Mouse (Mus musculus) lung, embryonic 14.5 days (tissue): Measurements from ENCODE around the gene Cacng8. TPM values are rescaled to one million over a fixed set of nuclear protein-coding genes. Genes with fewer than 3 reads are reported as not detected.

Source experiments
- ATAC-seq: fragments of 200-750 bp; cut with Nextera tagmentation; 2 replicates; pipeline ENCODE4 v1.8.0; 2017; ENCODE audit warnings: mild to moderate bottlenecking, moderate TSS enrichment, moderate library complexity; ENCODE audit not compliant: insufficient read depth
- DNase-seq: peaks from one replicate; pipeline ENCODE4 v3.0.0-alpha.2; 2015
- H3K27ac ChIP-seq: fragments of 300-500 bp; sonication (generic); 2 replicates; pipeline ENCODE4 v1.5.1; 2014; ENCODE audit warnings: low read depth, mild to moderate bottlenecking, moderate library complexity
- H3K27me3 ChIP-seq: fragments of 300-500 bp; sonication (generic); 2 replicates; pipeline ENCODE4 v1.6.1; 2014; ENCODE audit warnings: low read length, control low read depth; ENCODE audit not compliant: insufficient read depth
- H3K36me3 ChIP-seq: fragments of 300-500 bp; sonication (generic); 2 replicates; pipeline ENCODE4 v1.6.1; 2014; ENCODE audit warnings: control low read depth; ENCODE audit not compliant: insufficient read depth
- H3K4me1 ChIP-seq: fragments of 300-500 bp; sonication (generic); 2 replicates; pipeline ENCODE4 v1.6.1; 2014; ENCODE audit warnings: antibody characterized with exemption, control low read depth; ENCODE audit not compliant: insufficient read depth
- H3K4me2 ChIP-seq: fragments of 300-500 bp; sonication (generic); 2 replicates; pipeline ENCODE4 v1.6.1; 2014; ENCODE audit warnings: mild to moderate bottlenecking
- H3K4me3 ChIP-seq: fragments of 300-500 bp; sonication (generic); 2 replicates; pipeline ENCODE4 v1.5.1; 2014; ENCODE audit warnings: low read depth, low read length
- H3K9ac ChIP-seq: fragments of 300-500 bp; sonication (generic); 2 replicates; pipeline ENCODE4 v1.6.1; 2014
- H3K9me3 ChIP-seq: fragments of 300-500 bp; sonication (generic); 2 replicates; pipeline ENCODE4 v1.6.1; 2016; ENCODE audit warnings: low read depth, low read length, control low read depth
- CTCF ChIP-seq: IDR thresholded peaks from 2 replicates; pipeline ENCODE4 v1.5.1; 2016; ENCODE audit warnings: antibody characterized with exemption, low read depth
- WGBS: fragments of 180-500 bp; shearing (Covaris S2); extraction: QIAGEN DNeasy Blood & Tissue Kit; methylation state at CpG from one replicate; pipeline ENCODE4 v1.1.7; 2014; 5-methylcytosine and 5-hydroxymethylcytosine counted together
- microRNA-seq: library from miRNA; unstranded; fragments of <30 nt; microRNA quantifications from one replicate; pipeline ENCODE4, GENCODE M21; 2016; ENCODE audit warnings: borderline number of aligned reads
- polyA plus RNA-seq: library from polyadenylated mRNA; unstranded; fragments of >200 nt; fragmentation: Nextera tagmentation; extraction: Ambion mirVana; gene quantifications from 2 replicates; pipeline ENCODE4 v1.2.1, GENCODE M21; 2014

Cacng8 gene
- polyA plus RNA-seq, 1 experiment from 2014 or later = 4.8 TPM

- ATAC-seq (no peak), DNase-seq (no peak)
- Histone ChIP-seq H3K36me3 (no peaks in the 10 kb centered on the region), H3K27me3 (no peaks in the 10 kb centered on the region), H3K4me1 (no peaks in the 10 kb centered on the region), H3K9ac (no peak overlapping the region), H3K4me3 (no peak overlapping the region), H3K9me3 (no peaks in the 10 kb centered on the region), H3K27ac (no peak overlapping the region), H3K4me2 (no peak overlapping the region)
- 88% methylated on average over 10 of the region's 10 CpGs for WGBS
- TF ChIP-seq CTCF = no peak
Observed at GRCm38 (mm10) chr7:3457111-3457840, 66.8 kb downstream of the Cacng8 start.

DNA sequence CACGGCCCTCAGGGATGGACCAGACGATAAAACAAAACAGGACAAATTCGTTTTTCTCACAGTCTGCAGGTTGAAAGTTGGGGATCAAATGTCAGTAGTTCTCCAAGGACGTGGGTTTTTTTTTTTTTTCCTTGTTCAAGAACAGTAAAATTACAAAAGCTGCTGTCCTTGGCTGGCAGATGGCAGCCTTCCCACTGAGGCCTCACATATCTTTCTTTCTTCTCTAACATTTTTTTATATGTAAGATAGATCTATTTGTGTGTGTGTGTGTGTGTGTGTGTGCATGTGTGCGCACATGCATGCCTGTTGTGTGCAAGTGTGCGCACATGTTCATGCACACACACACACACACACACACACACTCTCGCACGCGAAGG lies 67.3 kb downstream of the Cacng8 start:
- TF ChIP-seq CTCF = no peak
- no peak overlapping the region for H3K27ac ChIP-seq
- no peak overlapping the region for H3K9ac ChIP-seq
- H3K4me1 ChIP-seq = no peaks in the 10 kb centered on the region
- H3K27me3 ChIP-seq = no peaks in the 10 kb centered on the region
- WGBS = 69% methylated on average over 9 of the region's 9 CpGs
- DNase-seq (no peak), ATAC-seq (no peak)
- H3K36me3 ChIP-seq = no peaks in the 10 kb centered on the region
- H3K4me3 ChIP-seq = no peak overlapping the region
- no peaks in the 10 kb centered on the region for H3K9me3 ChIP-seq
- H3K4me2 ChIP-seq = no peak overlapping the region

GRCm38 (mm10) chr7:3460261-3460660 lies 69.8 kb downstream of the Cacng8 start:
- Histone ChIP-seq H3K36me3 (no peaks in the 10 kb centered on the region), H3K4me2 (no peak overlapping the region), H3K4me3 (no peak overlapping the region), H3K27me3 (no peaks in the 10 kb centered on the region), H3K4me1 (no peaks in the 10 kb centered on the region), H3K27ac (no peak overlapping the region), H3K9ac (no peak overlapping the region), H3K9me3 (no peaks in the 10 kb centered on the region)
- no peak for DNase-seq
- ATAC-seq = no peak
- no peak for TF ChIP-seq CTCF
- 74% methylated on average over 8 of the region's 8 CpGs for WGBS

GRCm38 (mm10) chr7:3463306-3463705 lies 72.8 kb downstream of the Cacng8 start:
- Histone ChIP-seq H3K4me3 (no peak overlapping the region), H3K9ac (no peak overlapping the region), H3K9me3 (no peaks in the 10 kb centered on the region), H3K4me2 (no peak overlapping the region), H3K27me3 (no peaks in the 10 kb centered on the region), H3K4me1 (no peaks in the 10 kb centered on the region), H3K27ac (no peak overlapping the region), H3K36me3 (no peaks in the 10 kb centered on the region)
- no peak for ATAC-seq
- no peak for DNase-seq
- no peak for TF ChIP-seq CTCF
- 80% methylated on average over 4 of the region's 4 CpGs for WGBS

Small RNA genes lying within 50 kb of the gene (microRNA-seq; reads per million reads assigned to microRNA genes)
- gene Gm23450 = 14.7 reads per million, percentile 27 among the genes with 10 or more reads in this experiment

Other genes with a start within 250 kb of the Cacng8 start
- not detected in 2 replicates for gene AU018091, start 221.5 kb upstream of the Cacng8 start, polyA plus RNA-seq
- gene Nlrp12, start 140.9 kb upstream of the Cacng8 start, polyA plus RNA-seq = not detected in 2 replicates
- 138 and 147 TPM in 2 replicates for gene Myadm, start 101.6 kb upstream of the Cacng8 start, polyA plus RNA-seq
- gene Prkcg, start 101.5 kb upstream of the Cacng8 start, polyA plus RNA-seq = 0.14 and 0.25 TPM in 2 replicates
- gene Cacng7, start 57.7 kb upstream of the Cacng8 start, polyA plus RNA-seq = 1.2 and 1.5 TPM in 2 replicates
- gene Cacng6, start 33.5 kb downstream of the Cacng8 start, polyA plus RNA-seq = not detected in 2 replicates
- gene Tarm1, start 111.9 kb downstream of the Cacng8 start, polyA plus RNA-seq = not detected in 2 replicates
- gene Oscar, start 225.5 kb downstream of the Cacng8 start, polyA plus RNA-seq = 0.20 TPM in 1 of 2 replicates, not detected in the other
- 511 and 530 TPM in 2 replicates for gene Ndufa3, start 226.7 kb downstream of the Cacng8 start, polyA plus RNA-seq
- 25.7 and 27.2 TPM in 2 replicates for gene Tfpt, start 239.2 kb downstream of the Cacng8 start, polyA plus RNA-seq
- gene Prpf31, start 239.3 kb downstream of the Cacng8 start, polyA plus RNA-seq = 103 and 112 TPM in 2 replicates